8 mouse cellular contexts compared by ENCODE assay signal in the genomic region with DNA sequence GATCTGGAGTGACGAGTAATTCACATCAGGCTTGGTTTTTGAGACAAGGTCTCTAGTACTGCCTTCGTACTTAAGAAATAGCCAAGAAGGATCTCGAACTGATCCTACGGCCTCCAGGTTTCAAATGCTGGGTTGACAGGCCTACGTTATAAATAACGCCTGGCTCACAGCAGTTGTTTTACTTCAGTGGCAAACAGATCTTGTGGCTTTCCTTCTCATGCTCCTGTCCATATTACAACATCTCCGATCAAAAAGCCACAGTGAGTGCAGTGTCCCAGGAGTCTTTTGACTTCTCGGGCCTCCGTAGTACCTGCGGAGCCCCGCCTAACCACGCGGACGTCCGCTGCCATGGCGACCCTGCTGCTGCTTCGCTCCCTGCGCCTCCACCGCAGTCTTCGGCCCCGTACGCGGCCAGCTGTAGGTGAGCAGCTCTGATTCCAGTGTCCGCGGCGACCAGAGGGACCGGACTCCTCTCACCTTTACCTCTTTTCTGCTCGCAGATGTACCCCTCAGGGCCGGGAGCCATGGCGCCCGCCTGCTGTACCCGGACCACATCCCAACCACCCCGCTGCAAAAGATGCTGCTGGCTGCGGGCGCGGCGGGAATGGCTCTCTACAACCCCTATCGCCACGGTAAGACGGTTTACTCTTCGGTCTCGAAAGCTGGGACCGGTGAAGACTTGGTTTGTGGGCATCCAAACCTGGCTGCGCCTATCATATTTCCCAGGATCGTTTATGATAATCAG. TPM values are rescaled to one million over a fixed set of nuclear protein-coding genes. Genes with fewer than 3 reads are reported as not detected.
A peak's percentile ranks its signal among the peaks of the same experiment; 100 is the strongest.
DNase-seq lines count a peak whose midpoint lies in the region; ATAC-seq lines count a peak whose summit lies in the region.

Gene Trub2 (minus strand): TSS at position 566 of the 745 bp plus-strand sequence.

- H3K36me3 ChIP-seq in megakaryocyte, embryonic 14.5 days (replicated peaks; ENCODE audit: low read length), result peaks cover 65% of the 10 kb centered on the region

- H3K4me1 ChIP-seq in megakaryocyte, embryonic 14.5 days, result peaks cover 34% of the 10 kb centered on the region

- H3K9me3 ChIP-seq in megakaryocyte, embryonic 14.5 days, result no peaks in the 10 kb centered on the region

- H3K27me3 ChIP-seq in megakaryocyte, embryonic 14.5 days (replicated peaks), result no peaks in the 10 kb centered on the region

- peak within 1 kb of the TSS; percentile 93 for H3K4me3 ChIP-seq in megakaryocyte, embryonic 14.5 days (replicated peaks)

- DNase-seq in adrenal gland, adult (ENCODE audit: inconsistent age in 2 of 2, low spot score in 1 of 2), result peak; percentile 89 to 96
- DNase-seq in embryo, embryonic 10 days (ENCODE audit: low spot score), result peak; percentile 91
- DNase-seq in gastrocnemius, postnatal 10 days, result peak; percentile 69
- DNase-seq in left cerebral cortex, adult 9 months (ENCODE audit: low spot score in 2 of 2), result peak; percentile 68 to 84
- DNase-seq in right cerebral cortex, postnatal 10 days (ENCODE audit: low spot score in 2 of 2), result peak; percentile 90 to 93
- peak; percentile 82 for DNase-seq in urinary bladder, postnatal 14 days (ENCODE audit: low spot score)

- peak; percentile 79 for ATAC-seq in inflammation-experienced regulatory T-cells, adult 6 months

RNA-seq across cellular contexts. Expression of gene Trub2, which starts in this region (rescaled TPM):
- 10 to 100 TPM; 24.7 to 36.5 TPM for total RNA-seq in gastrocnemius, postnatal 10 days (2021)
- polyA plus RNA-seq in inflammation-experienced regulatory T-cells, adult 6 months (2017; shearing (Covaris generic)), result 10 to 100 TPM; 21.5 to 28.8 (median 24.7) TPM
- polyA plus RNA-seq in megakaryocyte, embryonic 14.5 days (2012; ENCODE audit: insufficient read depth, low replicate concordance), result 3.2 TPM in 1 of 2 replicates, not detected in the other

Comparison
In these comparisons a context has a peak if more than half of its experiments do, and no peak if none do; other contexts are left out.
1. Peak in every context shown above with its lines: DNase-seq, ATAC-seq and H3K4me3 ChIP-seq.